Mouse (Mus musculus) skeletal muscle tissue, postnatal 0 days (tissue): ENCODE results near the gene Gm9789. TPM values are rescaled to one million over a fixed set of nuclear protein-coding genes. Genes with fewer than 3 reads are reported as not detected.

Experiments used
- polyA plus RNA-seq: library from polyadenylated mRNA; unstranded; fragments of >200 nt; fragmentation: Nextera tagmentation; extraction: Ambion mirVana; gene quantifications from 2 replicates; pipeline ENCODE4 v1.2.1, GENCODE M21; 2015

Gm9789 gene
- not detected in 2 replicates for polyA plus RNA-seq

DNA sequence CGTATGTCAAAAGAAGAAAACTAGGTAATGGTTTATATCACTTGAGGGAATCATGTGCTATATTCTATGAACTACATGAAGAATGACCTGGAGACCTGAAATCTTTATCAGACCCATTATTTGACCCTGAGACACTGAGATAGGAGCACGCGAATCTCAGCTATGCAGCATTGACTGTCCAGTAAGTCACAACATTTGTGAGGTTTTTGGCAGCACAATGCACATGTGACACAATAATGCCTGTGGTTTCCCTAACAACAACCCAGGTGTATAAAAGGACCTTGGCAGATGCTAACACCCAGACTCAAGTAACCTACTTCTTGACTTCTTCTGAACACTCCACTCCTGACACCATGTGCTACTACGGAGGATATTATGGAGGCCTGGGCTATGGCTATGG, at the start of gene Gm9789:
Gene Gm9789 (plus strand): TSS at position 301 of the 400 bp plus-strand sequence.

DNA sequence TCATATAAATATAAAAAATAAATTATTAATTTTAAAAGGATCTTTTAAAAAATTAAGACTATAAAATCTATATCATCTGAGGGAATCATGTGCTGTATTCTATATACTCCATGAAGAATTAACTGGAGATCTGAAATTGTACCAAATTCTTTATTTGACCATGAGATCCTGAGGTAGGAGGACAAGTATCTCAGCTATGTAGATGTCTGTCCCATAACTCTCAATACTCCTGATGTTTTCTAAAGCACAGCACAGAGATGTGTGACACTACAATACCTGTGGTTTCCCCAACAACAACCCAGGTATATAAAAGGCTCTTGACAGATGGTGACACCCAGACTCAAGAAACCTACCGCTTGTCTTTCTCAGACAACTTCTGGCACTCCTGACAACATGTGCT, 17.2 kb upstream of the Gm9789 start, which contains the start of gene Gm6358:
Gene Gm6358 (plus strand): TSS at position 301 of the 400 bp plus-strand sequence.

GRCm38 (mm10) chr16:89150786-89151185, 7.0 kb upstream of the Gm9789 start, which contains the start of gene Gm10061:
TSS of gene Gm10061 (plus strand) at chr16:89151086.

GRCm38 (mm10) chr16:89169190-89169589, 11.4 kb downstream of the Gm9789 start, which contains the start of gene Gm7735:
TSS of gene Gm7735 (plus strand) at chr16:89169490.

DNA sequence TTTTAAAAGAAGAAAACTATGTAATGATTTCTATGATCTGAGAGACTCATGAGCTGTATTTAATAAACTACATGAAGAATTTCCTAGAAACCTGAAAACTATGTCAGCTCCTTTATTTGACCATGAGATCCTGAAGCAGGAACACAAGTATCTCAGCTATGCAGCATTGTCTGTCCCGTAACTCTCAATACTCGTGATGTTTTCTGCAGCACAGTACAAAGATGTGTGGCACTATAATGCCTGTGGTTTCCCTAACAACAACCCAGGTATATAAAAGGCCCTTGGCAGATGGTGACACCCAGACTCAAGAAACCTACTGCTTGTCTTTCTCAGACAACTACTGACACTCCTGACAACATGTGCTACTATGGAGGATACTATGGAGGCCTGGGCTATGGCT, 16.7 kb downstream of the Gm9789 start, which contains the start of gene 1110057P08Rik:
Gene 1110057P08Rik (plus strand): TSS at position 301 of the 400 bp plus-strand sequence.

GRCm38 (mm10) chr16:89205561-89205960, 47.8 kb downstream of the Gm9789 start, which contains the start of gene Krtap20-2:
TSS of gene Krtap20-2 (plus strand) at chr16:89205861.

Other genes starting within 250 kb of the Gm9789 start
- gene Krtap19-9b, start 225.7 kb upstream of the Gm9789 start, polyA plus RNA-seq: not detected in 2 replicates
- not detected in 2 replicates for gene Krtap16-3, start 195.1 kb upstream of the Gm9789 start, polyA plus RNA-seq
- not detected in 2 replicates for gene Krtap22-2, start 147.2 kb upstream of the Gm9789 start, polyA plus RNA-seq
- gene Gm10229, start 142.7 kb upstream of the Gm9789 start, polyA plus RNA-seq: not detected in 2 replicates
- gene Krtap6-1, start 126.3 kb upstream of the Gm9789 start, polyA plus RNA-seq: not detected in 2 replicates
- not detected in 2 replicates for gene Gm10228, start 116.5 kb upstream of the Gm9789 start, polyA plus RNA-seq
- gene Krtap6-5, start 110.1 kb upstream of the Gm9789 start, polyA plus RNA-seq: not detected in 2 replicates
- gene 1110025L11Rik, start 94.0 kb upstream of the Gm9789 start, polyA plus RNA-seq: not detected in 2 replicates
- not detected in 2 replicates for gene Krtap6-3, start 73.9 kb upstream of the Gm9789 start, polyA plus RNA-seq
- gene Gm6358, start 17.1 kb upstream of the Gm9789 start, polyA plus RNA-seq: not detected in 2 replicates
- not detected in 2 replicates for gene Gm10061, start 6.9 kb upstream of the Gm9789 start, polyA plus RNA-seq
- not detected in 2 replicates for gene Gm7735, start 11.5 kb downstream of the Gm9789 start, polyA plus RNA-seq
- gene 1110057P08Rik, start 16.8 kb downstream of the Gm9789 start, polyA plus RNA-seq: not detected in 2 replicates
- gene Krtap20-2, start 47.9 kb downstream of the Gm9789 start, polyA plus RNA-seq: not detected in 2 replicates
- not detected in 2 replicates for gene Krtap21-1, start 245.9 kb downstream of the Gm9789 start, polyA plus RNA-seq